Mouse (Mus musculus): ENCODE measurements at regions not wholly inside any gene's neighbourhood (a gene's known extent, or its start where the extent isn't known, plus 50 kb on each side); places are given as distances from the start of the nearest gene placed in this dataset.

GRCm38 (mm10) chr3:41321808-41322207 is 233.7 kb upstream of the Jade1 start:
- TF ChIP-seq CTCF (IDR thresholded peaks at IDR 0.05; ENCODE audit: low read depth) (no peak), EP300 (IDR thresholded peaks at IDR 0.05; ENCODE audit: low read depth) (no peak)
